Mouse (Mus musculus): Measurements from ENCODE around the gene Mipol1.

GRCm38 (mm10) chr12:57536056-57536908 is 306.1 kb downstream of the Mipol1 start:
- TF ChIP-seq CTCF (IDR thresholded peaks at IDR 0.05), result no peak
- TF ChIP-seq EP300 (IDR thresholded peaks at IDR 0.05; ENCODE audit: insufficient read depth, low read depth, low read length), result no peak
- no peak for TF ChIP-seq POLR2A (IDR thresholded peaks at IDR 0.05; ENCODE audit: insufficient read depth, low read depth, low read length)

Data from heart, adult 2 months (tissue).